Mouse (Mus musculus) cerebellum, postnatal 14 days (tissue): ENCODE measurements around the gene Ndufv1.
A peak's percentile ranks its signal among the peaks of the same experiment; 100 is the strongest.
"Not testable (repeated sequence)": the region's sequence is repeated elsewhere in the genome, so short reads cannot be mapped to it uniquely, and the experiment has no call there.

ENCODE experiments used
- DNase-seq, 2 experiments: peaks; one replicate each; pipeline ENCODE4 v3.0.0; 2021; ENCODE audit warnings: mixed read lengths in 2 of 2

The Ndufv1 gene

DNA sequence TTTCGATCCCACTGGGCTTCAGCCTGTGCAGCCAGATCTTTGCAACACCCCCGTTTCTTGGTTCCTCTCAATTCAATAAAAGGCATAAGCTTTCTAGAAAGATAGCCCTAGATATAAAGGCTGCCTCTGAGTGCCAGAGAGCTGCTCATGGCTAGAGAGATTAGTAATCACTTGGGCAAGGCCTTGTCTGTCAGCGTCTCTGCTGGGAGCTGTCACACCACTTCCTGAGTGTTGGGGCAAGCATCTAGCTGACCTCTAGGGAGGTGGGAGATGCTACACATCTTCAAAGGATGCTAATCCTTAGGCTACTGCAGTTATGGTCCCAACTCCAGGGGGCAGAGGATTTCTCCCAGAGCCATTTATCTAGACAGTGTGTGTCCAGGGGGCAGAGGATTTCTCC is 45.3 kb downstream of the Ndufv1 start:
- DNase-seq, result no peak

GRCm38 (mm10) chr19:3966330-3967075 is 46.1 kb downstream of the Ndufv1 start:
- peak in 1 of 2 experiments; percentile 31 for DNase-seq

DNA sequence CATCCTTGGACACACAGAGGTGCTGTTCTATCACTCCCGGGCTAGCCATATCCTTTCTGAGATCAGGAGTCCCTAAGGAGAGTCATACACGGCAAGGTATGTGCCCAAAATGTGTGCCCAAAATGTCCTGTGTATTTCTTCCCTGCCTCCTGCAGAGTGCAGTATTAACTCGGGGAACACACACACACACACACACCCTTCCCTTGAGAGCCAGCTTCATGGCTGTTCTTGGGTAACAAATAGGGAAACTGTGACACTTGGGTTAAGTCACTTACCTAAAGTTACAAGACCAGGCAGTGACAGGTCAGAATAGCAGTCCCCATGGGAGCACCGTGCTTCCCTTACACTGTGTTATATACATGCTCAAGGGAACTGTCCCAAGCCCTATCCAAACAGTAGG is 48.6 kb downstream of the Ndufv1 start:
- DNase-seq, result no peak

DNA sequence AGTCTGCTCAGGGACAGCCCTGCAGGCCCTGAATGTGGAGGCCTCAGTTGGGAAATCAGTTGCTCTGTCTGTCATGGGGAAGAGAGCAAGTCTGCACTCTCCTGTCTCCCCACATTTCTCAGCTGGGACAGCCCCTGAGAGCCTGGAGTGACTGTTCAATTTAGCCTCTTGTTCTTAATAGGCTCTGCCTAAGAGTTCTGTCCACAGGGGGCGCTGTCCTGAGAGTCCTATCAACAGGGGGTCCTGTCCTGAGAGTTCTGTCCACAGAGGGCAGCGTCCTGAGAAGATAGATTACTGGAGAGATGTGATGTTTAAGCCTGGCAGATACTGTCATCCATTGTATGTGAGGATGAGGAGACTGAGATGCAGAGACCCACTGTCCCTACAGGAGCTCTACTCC is 50.1 kb downstream of the Ndufv1 start:
- peak in 1 of 2 experiments; percentile 63 for DNase-seq

DNA sequence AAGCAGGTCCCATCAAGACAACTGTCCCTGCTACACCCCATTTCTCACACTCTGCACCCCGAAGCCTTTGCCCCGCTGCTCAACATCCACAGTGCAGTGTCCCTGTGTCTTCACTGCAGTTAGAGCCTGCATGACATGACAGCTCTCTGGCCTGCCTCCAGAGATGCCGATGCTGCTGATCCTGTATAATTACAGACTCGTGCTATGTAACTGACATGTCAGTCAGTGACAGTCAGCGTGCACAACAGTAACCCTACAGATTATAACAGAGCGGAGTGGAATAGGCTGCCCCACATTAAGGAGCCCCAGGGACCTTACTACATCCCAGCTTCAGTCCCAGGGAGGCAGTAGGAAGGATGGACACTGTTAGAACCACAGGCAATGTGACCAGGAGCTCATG is 50.8 kb downstream of the Ndufv1 start:
- DNase-seq, result not testable (repeated sequence)

DNA sequence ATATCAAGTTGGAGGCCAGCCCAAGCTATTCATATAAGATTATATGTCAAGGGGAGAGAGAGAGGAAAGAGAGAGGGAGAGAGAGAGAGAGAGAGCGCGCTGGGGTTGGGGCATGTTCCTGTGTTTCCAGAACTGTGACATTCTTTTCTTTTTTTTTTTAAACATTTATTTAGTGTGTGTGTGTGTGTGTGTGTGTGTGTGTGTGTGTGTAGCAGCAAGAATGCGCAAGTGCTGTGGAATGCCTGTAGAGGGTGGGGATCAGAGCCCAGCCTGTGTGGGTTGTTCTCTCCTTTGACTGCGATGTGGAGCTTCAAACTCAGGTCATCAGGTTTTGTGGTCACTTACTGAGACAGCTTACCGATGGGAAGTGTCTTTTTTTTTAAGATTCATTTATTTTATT is 52.4 kb downstream of the Ndufv1 start:
- DNase-seq, result no peak

GRCm38 (mm10) chr19:3959030-3959429 is 53.6 kb downstream of the Ndufv1 start:
- DNase-seq, result no peak

- DNase-seq, result peak; percentile 37 to 78
These were observed 54.1 kb downstream of the Ndufv1 start, which contains the start of gene Aldh3b3 for GRCm38 (mm10) chr19:3958470-3958869. Aldh3b3 (plus strand) TSS chr19:3958645.
